Mouse (Mus musculus) hindbrain, embryonic 14.5 days (tissue): Measurements from ENCODE around the gene Zfp688. TPM values are rescaled to one million over a fixed set of nuclear protein-coding genes. Genes with fewer than 3 reads are reported as not detected.
A peak's percentile ranks its signal among the peaks of the same experiment; 100 is the strongest.
"Not testable (repeated sequence)": the region's sequence is repeated elsewhere in the genome, so short reads cannot be mapped to it uniquely, and the experiment has no call there.

Source experiments
- ATAC-seq: fragments of 200-750 bp; cut with Nextera tagmentation; 2 replicates; pipeline ENCODE4 v1.8.0; 2017; ENCODE audit warnings: moderate number of reproducible peaks, mild to moderate bottlenecking, moderate TSS enrichment, moderate library complexity; ENCODE audit not compliant: low FRiP score
- DNase-seq: peaks from one replicate; pipeline ENCODE4 v3.0.0-alpha.2; 2015; ENCODE audit warnings: low spot score
- H3K27ac ChIP-seq: fragments of 300-500 bp; sonication (generic); 2 replicates; pipeline ENCODE4 v1.5.1; 2014; ENCODE audit warnings: mild to moderate bottlenecking, moderate library complexity
- H3K27me3 ChIP-seq: fragments of 300-500 bp; sonication (generic); 2 replicates; pipeline ENCODE4 v1.6.1; 2014; ENCODE audit warnings: mild to moderate bottlenecking, low read length, mixed read lengths; ENCODE audit not compliant: control insufficient read depth, insufficient read depth
- H3K36me3 ChIP-seq: fragments of 300-500 bp; sonication (generic); replicated peaks from 2 replicates; pipeline ENCODE4 v1.6.1; 2014; ENCODE audit not compliant: control insufficient read depth, insufficient read depth
- H3K4me1 ChIP-seq: fragments of 300-500 bp; sonication (generic); replicated peaks from 2 replicates; pipeline ENCODE4 v1.6.1; 2014; ENCODE audit warnings: antibody characterized with exemption, low read length, mixed read lengths; ENCODE audit not compliant: control insufficient read depth, insufficient read depth
- H3K4me2 ChIP-seq: fragments of 300-500 bp; sonication (generic); replicated peaks from 2 replicates; pipeline ENCODE4 v1.6.1; 2014; ENCODE audit warnings: mild to moderate bottlenecking, moderate library complexity
- H3K4me3 ChIP-seq: fragments of 300-500 bp; sonication (generic); replicated peaks from 2 replicates; pipeline ENCODE4 v1.5.1; 2014; ENCODE audit warnings: mild to moderate bottlenecking, low read length
- H3K9ac ChIP-seq: fragments of 300-500 bp; sonication (generic); 2 replicates; pipeline ENCODE4 v1.6.1; 2014
- H3K9me3 ChIP-seq: fragments of 300-500 bp; sonication (generic); 2 replicates; pipeline ENCODE4 v1.6.1; 2016; ENCODE audit warnings: low read length; ENCODE audit not compliant: control insufficient read depth
- WGBS: fragments of 180-500 bp; shearing (Covaris S2); extraction: QIAGEN DNeasy Blood & Tissue Kit; methylation state at CpG from one replicate; pipeline ENCODE4 v1.1.7; 2014; 5-methylcytosine and 5-hydroxymethylcytosine counted together
- polyA plus RNA-seq: library from polyadenylated mRNA; unstranded; fragments of >200 nt; fragmentation: Nextera tagmentation; extraction: Ambion mirVana; gene quantifications from 2 replicates; pipeline ENCODE4 v1.2.1, GENCODE M21; 2014

The Zfp688 gene
- polyA plus RNA-seq, 1 experiment from 2014 or later = 31.6 TPM

- H3K4me1 ChIP-seq, H3K36me3 ChIP-seq, H3K9me3 ChIP-seq, H3K27me3 ChIP-seq: not testable (repeated sequence)
- DNase-seq (peak; percentile 91), ATAC-seq (peak; percentile 90)
- H3K4me3 ChIP-seq = peak within 1 kb of the TSS; percentile 54
- peak within 1 kb of the TSS; percentile 63 for H3K4me2 ChIP-seq
- H3K9ac ChIP-seq = peak within 1 kb of the TSS; percentile 66
- WGBS = 1% methylated on average over 49 of the region's 49 CpGs
- peak within 1 kb of the TSS; percentile 51 for H3K27ac ChIP-seq
Observed at GRCm38 (mm10) chr7:127375271-127376245, 46.3 kb downstream of the Zfp688 start, which contains the start of gene Zfp747. TSS of gene Zfp747 (minus strand) at chr7:127376050.

DNA sequence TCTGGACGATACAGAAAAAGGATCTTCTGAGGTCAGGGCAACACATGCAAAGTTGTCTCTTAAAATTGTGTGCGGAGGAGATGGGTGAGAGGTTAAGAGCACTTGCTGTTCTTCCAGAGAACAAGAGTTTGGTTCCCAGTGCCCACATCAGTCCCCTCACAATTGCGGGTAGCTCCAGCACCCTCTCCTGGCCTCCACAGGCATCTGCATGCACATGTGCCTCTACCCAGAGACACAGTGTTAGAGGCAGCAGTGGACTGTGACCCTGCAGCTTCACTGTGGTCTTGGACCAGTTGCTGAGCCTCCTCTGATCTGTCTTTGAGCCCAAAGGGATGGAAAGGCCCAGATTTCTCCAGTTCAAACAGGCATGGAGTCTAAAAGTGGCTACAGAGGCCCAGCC, 50.0 kb downstream of the Zfp688 start:
- not testable (repeated sequence) for DNase-seq, H3K9me3 ChIP-seq, H3K27me3 ChIP-seq, H3K4me2 ChIP-seq, H3K4me3 ChIP-seq, ATAC-seq, H3K36me3 ChIP-seq, H3K9ac ChIP-seq, H3K4me1 ChIP-seq, H3K27ac ChIP-seq
- 78% methylated on average over 3 of the region's 3 CpGs for WGBS

DNA sequence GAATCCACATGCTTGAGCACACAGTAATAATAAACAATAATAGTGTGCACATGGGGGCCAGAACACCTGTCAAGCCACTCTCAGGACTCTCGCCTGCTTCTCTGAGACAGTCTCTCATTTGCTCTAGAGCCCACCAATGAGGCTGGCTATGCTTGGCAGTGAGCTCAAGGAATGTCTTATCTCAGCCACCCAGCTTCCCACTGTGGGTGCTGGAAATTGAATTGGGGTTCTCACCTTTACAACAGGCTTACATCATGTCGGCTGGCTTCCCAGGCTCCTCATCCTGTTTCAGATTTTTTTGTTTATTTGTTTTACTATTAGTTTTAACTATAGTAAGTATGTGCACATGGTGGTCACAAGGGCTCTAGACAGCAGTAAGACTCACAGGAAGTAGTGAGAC, 50.7 kb downstream of the Zfp688 start:
- WGBS = 86% methylated on average over 2 of the region's 2 CpGs
- Histone ChIP-seq H3K4me1 (no peaks in the 10 kb centered on the region), H3K27ac (no peak overlapping the region), H3K4me2 (no peak overlapping the region), H3K36me3 (no peaks in the 10 kb centered on the region), H3K9me3 (no peaks in the 10 kb centered on the region), H3K4me3 (no peak overlapping the region), H3K9ac (no peak overlapping the region), H3K27me3 (no peaks in the 10 kb centered on the region)
- no peak for DNase-seq
- ATAC-seq = no peak

Other genes with a start within 250 kb of the Zfp688 start
- gene Cd2bp2, start 226.0 kb downstream of the Zfp688 start, polyA plus RNA-seq = 63.7 and 64.9 TPM in 2 replicates
- gene Tbc1d10b, start 213.6 kb downstream of the Zfp688 start, polyA plus RNA-seq = 24.6 and 33.0 TPM in 2 replicates
- gene Mylpf, start 213.2 kb downstream of the Zfp688 start, polyA plus RNA-seq = 2.2 and 2.8 TPM in 2 replicates
- gene Zfp553, start 189.0 kb downstream of the Zfp688 start, polyA plus RNA-seq = 25.0 TPM in 2 replicates
- gene Sept1, start 188.9 kb downstream of the Zfp688 start, polyA plus RNA-seq = 8.3 and 9.2 TPM in 2 replicates
- 63.4 and 63.5 TPM in 2 replicates for gene Zfp771, start 177.8 kb downstream of the Zfp688 start, polyA plus RNA-seq
- 119 and 126 TPM in 2 replicates for gene Dctpp1, start 161.4 kb downstream of the Zfp688 start, polyA plus RNA-seq
- 76.3 and 80.6 TPM in 2 replicates for gene Sephs2, start 148.0 kb downstream of the Zfp688 start, polyA plus RNA-seq
- 0.12 and 0.46 TPM in 2 replicates for gene Itgal, start 125.8 kb downstream of the Zfp688 start, polyA plus RNA-seq
- 4.8 and 6.1 TPM in 2 replicates for gene Zfp768, start 76.5 kb downstream of the Zfp688 start, polyA plus RNA-seq
- gene Zfp747, start 46.0 kb downstream of the Zfp688 start, polyA plus RNA-seq = 8.2 and 8.5 TPM in 2 replicates
- 4.5 and 5.7 TPM in 2 replicates for gene 9130019O22Rik, start 34.9 kb downstream of the Zfp688 start, polyA plus RNA-seq
- gene E430018J23Rik, start 28.4 kb downstream of the Zfp688 start, polyA plus RNA-seq = 6.1 and 6.4 TPM in 2 replicates
- gene Zfp764, start 15.2 kb downstream of the Zfp688 start, polyA plus RNA-seq = 4.2 and 5.3 TPM in 2 replicates
- gene Zfp689, start 27.1 kb upstream of the Zfp688 start, polyA plus RNA-seq = 12.9 and 14.0 TPM in 2 replicates
- gene Prr14, start 37.5 kb upstream of the Zfp688 start, polyA plus RNA-seq = 36.1 and 37.5 TPM in 2 replicates
- 13.6 and 15.3 TPM in 2 replicates for gene Fbrs, start 57.1 kb upstream of the Zfp688 start, polyA plus RNA-seq
- gene Srcap, start 89.9 kb upstream of the Zfp688 start, polyA plus RNA-seq = 62.1 and 67.3 TPM in 2 replicates
- gene Gm42715, start 97.5 kb upstream of the Zfp688 start, polyA plus RNA-seq = 15.6 TPM in 2 replicates
- 7.1 and 10.3 TPM in 2 replicates for gene Tmem265, start 139.3 kb upstream of the Zfp688 start, polyA plus RNA-seq
- gene Phkg2, start 151.3 kb upstream of the Zfp688 start, polyA plus RNA-seq = 53.5 and 64.3 TPM in 2 replicates
- 9.2 and 9.8 TPM in 2 replicates for gene Ccdc189, start 166.5 kb upstream of the Zfp688 start, polyA plus RNA-seq
- 37.4 and 40.6 TPM in 2 replicates for gene Rnf40, start 166.7 kb upstream of the Zfp688 start, polyA plus RNA-seq
- gene Zfp629, start 193.7 kb upstream of the Zfp688 start, polyA plus RNA-seq = 22.2 and 22.9 TPM in 2 replicates